9 mouse cellular contexts compared by ENCODE assay signal in genomic region chr8:103964293-103964918, GRCm38 (mm10).
DNase-seq lines count a peak whose midpoint lies in the region; ATAC-seq lines count a peak whose summit lies in the region.
"Had no signal": no experiment of that assay in that cellular context is flagged by ENCODE, and none has a peak within 500 bp of the region (broad histone marks: within the 10 kb centered on the region; RNA-seq: fewer than 3 reads in every experiment).

No protein-coding gene starts in this region.

- intact Hi-C loops in heart, postnatal 14 days (cut with DNase I), result no loop called here

- H3K27me3 ChIP-seq in heart, embryonic 11.5 days (ENCODE audit: control insufficient read depth, insufficient read depth, low read length), result no peaks in the 10 kb centered on the region
- no peaks in the 10 kb centered on the region for H3K27me3 ChIP-seq in neural tube, embryonic 12.5 days (replicated peaks)
- no peaks in the 10 kb centered on the region for H3K27me3 ChIP-seq in hindbrain, embryonic 14.5 days (ENCODE audit: control insufficient read depth, insufficient read depth, low read length)

- no peaks in the 10 kb centered on the region for H3K4me1 ChIP-seq in heart, embryonic 11.5 days (ENCODE audit: control insufficient read depth, insufficient read depth, low read length)
- no peaks in the 10 kb centered on the region for H3K4me1 ChIP-seq in neural tube, embryonic 12.5 days
- H3K4me1 ChIP-seq in hindbrain, embryonic 14.5 days (replicated peaks; ENCODE audit: control insufficient read depth, insufficient read depth, low read length), result no peaks in the 10 kb centered on the region

- H3K4me3 ChIP-seq in heart, embryonic 11.5 days (ENCODE audit: low read depth, low read length), result no peak overlapping the region
- H3K4me3 ChIP-seq in neural tube, embryonic 12.5 days, result no peak overlapping the region
- H3K4me3 ChIP-seq in hindbrain, embryonic 14.5 days (replicated peaks; ENCODE audit: low read length), result no peak overlapping the region

- H3K27ac ChIP-seq in heart, embryonic 11.5 days (ENCODE audit: low read depth, low read length), result no peak overlapping the region
- H3K27ac ChIP-seq in neural tube, embryonic 12.5 days, result no peak overlapping the region
- no peak overlapping the region for H3K27ac ChIP-seq in hindbrain, embryonic 14.5 days

- no peaks in the 10 kb centered on the region for H3K36me3 ChIP-seq in heart, embryonic 11.5 days (ENCODE audit: control insufficient read depth, insufficient read depth, low read length)
- H3K36me3 ChIP-seq in neural tube, embryonic 12.5 days, result no peaks in the 10 kb centered on the region
- H3K36me3 ChIP-seq in hindbrain, embryonic 14.5 days (replicated peaks; ENCODE audit: control insufficient read depth, insufficient read depth), result no peaks in the 10 kb centered on the region

- H3K9ac ChIP-seq in heart, embryonic 11.5 days (ENCODE audit: low read depth, low read length), result no peak overlapping the region
- no peak overlapping the region for H3K9ac ChIP-seq in neural tube, embryonic 12.5 days
- no peak overlapping the region for H3K9ac ChIP-seq in hindbrain, embryonic 14.5 days

- H3K9me3 ChIP-seq in heart, embryonic 11.5 days (replicated peaks; ENCODE audit: control insufficient read depth, low read length), result no peaks in the 10 kb centered on the region
- no peaks in the 10 kb centered on the region for H3K9me3 ChIP-seq in neural tube, embryonic 12.5 days
- no peaks in the 10 kb centered on the region for H3K9me3 ChIP-seq in hindbrain, embryonic 14.5 days (ENCODE audit: control insufficient read depth, low read length)

- H3K4me2 ChIP-seq in heart, embryonic 11.5 days, result no peak overlapping the region
- no peak overlapping the region for H3K4me2 ChIP-seq in neural tube, embryonic 12.5 days (replicated peaks)
- no peak overlapping the region for H3K4me2 ChIP-seq in hindbrain, embryonic 14.5 days (replicated peaks)

- no peak for ATAC-seq in heart, embryonic 11.5 days (replicated peaks; ENCODE audit: insufficient number of reproducible peaks, low FRiP score, low TSS enrichment)
- 0 out of 2 replicates have a peak, but pooled peaks have one; percentile 33 for ATAC-seq in neural tube, embryonic 12.5 days (ENCODE audit: low FRiP score, low read depth)
- ATAC-seq in hindbrain, embryonic 14.5 days (ENCODE audit: low FRiP score), result peak; percentile 77
- ATAC-seq in megakaryocyte-erythroid progenitor cell, adult 5-6 weeks (replicated peaks; ENCODE audit: low FRiP score, low TSS enrichment, poor library complexity, severe bottlenecking), result no peak

- peak; percentile 17 to 22 for DNase-seq in heart, postnatal 14 days
- DNase-seq in neural tube, embryonic 10.5 days (ENCODE audit: extremely low spot score, low spot score), result no peak
- peak; percentile 54 for DNase-seq in hindbrain, embryonic 14.5 days (ENCODE audit: low spot score)
- peak; percentile 20 for DNase-seq in retina, embryonic 14.5 days (ENCODE audit: low spot score)
- DNase-seq: cerebellum, adult 11-12 months; gastrocnemius, postnatal 36 days had no signal

- WGBS in heart, embryonic 11.5 days (ENCODE audit: insufficient replicate concordance), result 62% methylated on average over 7 of the region's 7 CpGs
- WGBS in neural tube, embryonic 12.5 days, result 53% methylated on average over 7 of the region's 7 CpGs
- 48% methylated on average over 7 of the region's 7 CpGs for WGBS in hindbrain, embryonic 14.5 days

Comparison
In these comparisons a context has a peak if more than half of its experiments do, and no peak if none do; other contexts are left out.
1. ATAC-seq: peak in neural tube, embryonic 12.5 days (single experiment) and hindbrain, embryonic 14.5 days (single experiment); none in heart, embryonic 11.5 days (single experiment) and megakaryocyte-erythroid progenitor cell, adult 5-6 weeks (single experiment).